Mouse (Mus musculus) bone marrow macrophage, adult 2 months (primary cell): Measurements from ENCODE around the gene Lamb3.

Experiments
- CTCF ChIP-seq: IDR thresholded peaks from 2 replicates; pipeline ENCODE4 v1.5.1; 2012; ENCODE audit warnings: low read depth, mild to moderate bottlenecking, low read length, moderate library complexity
- POLR2A ChIP-seq: IDR thresholded peaks from 2 replicates; pipeline ENCODE4 v1.6.1; 2012; ENCODE audit warnings: mild to moderate bottlenecking, low read depth, low read length, borderline replicate concordance

GRCm38 (mm10) chr1:193329557-193329956 is 122.1 kb downstream of the Lamb3 start:
- TF ChIP-seq CTCF, result no peak
- TF ChIP-seq POLR2A, result no peak
